Mouse (Mus musculus) ES-E14 (cell line): Measurements from ENCODE around the gene Fosl2.

ENCODE experiments used
- HCFC1 ChIP-seq: IDR thresholded peaks from 2 replicates; pipeline ENCODE4 v1.6.1; 2012; ENCODE audit warnings: low read length, inconsistent platforms, borderline replicate concordance; ENCODE audit not compliant: insufficient read depth
- MAFK ChIP-seq: IDR thresholded peaks from 2 replicates; pipeline ENCODE4 v1.6.1; 2014; ENCODE audit warnings: mild to moderate bottlenecking, low read depth, low read length, inconsistent platforms; ENCODE audit not compliant: insufficient read depth
- ZC3H11A ChIP-seq: IDR thresholded peaks from 2 replicates; pipeline ENCODE4 v1.6.1; 2012; ENCODE audit warnings: low read depth, mild to moderate bottlenecking, inconsistent platforms, low read length, borderline replicate concordance

DNA sequence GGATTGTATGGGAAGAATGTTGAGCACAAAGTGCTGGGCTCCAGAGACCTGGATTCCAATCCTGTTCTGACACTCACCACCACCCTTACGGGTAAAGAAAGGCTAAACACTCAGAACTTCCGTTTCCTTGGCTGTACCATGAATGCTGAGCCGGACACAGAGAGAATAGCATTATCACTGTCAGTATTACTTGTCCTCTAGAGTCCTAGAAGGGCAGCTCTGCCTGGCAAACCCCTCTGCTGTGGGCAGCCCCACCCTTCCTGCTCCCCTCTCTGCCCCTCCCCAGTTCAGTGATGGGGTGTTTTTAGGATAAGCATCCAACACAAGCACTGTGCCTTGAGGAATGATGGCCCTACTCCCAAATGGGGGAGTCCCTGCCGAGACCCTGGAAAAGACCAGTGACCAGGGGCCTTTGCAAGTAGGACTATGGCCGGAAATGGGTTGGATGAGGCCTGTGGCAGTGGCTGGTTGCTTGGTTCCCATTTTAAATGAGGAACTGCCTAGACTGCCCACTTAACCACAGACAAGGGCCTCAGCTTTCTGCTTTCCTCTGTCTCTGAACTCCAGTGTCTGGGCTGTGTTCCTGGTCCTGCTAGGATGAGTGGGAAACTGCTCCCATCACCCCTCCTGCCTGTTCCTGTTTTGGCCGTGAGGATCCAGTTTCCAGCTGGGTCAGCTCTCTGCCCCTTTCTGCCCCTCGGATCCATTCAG is 23.2 kb upstream of the Fosl2 start:
- TF ChIP-seq HCFC1: no peak
- TF ChIP-seq ZC3H11A: no peak
- TF ChIP-seq MAFK: no peak
